Mouse (Mus musculus) liver, embryonic 12.5 days (tissue): ENCODE results near the gene Lyar. TPM values are rescaled to one million over a fixed set of nuclear protein-coding genes. Genes with fewer than 3 reads are reported as not detected.

Experiments
- ATAC-seq: fragments of 200-750 bp; cut with Nextera tagmentation; 2 replicates; pipeline ENCODE4 v1.8.0; 2017; ENCODE audit warnings: moderate number of reproducible peaks, mild to moderate bottlenecking, moderate library complexity
- H3K27ac ChIP-seq: fragments of 300-500 bp; sonication (generic); 2 replicates; pipeline ENCODE4 v1.5.1; 2016; ENCODE audit warnings: mild to moderate bottlenecking
- H3K27me3 ChIP-seq: fragments of 300-500 bp; sonication (generic); replicated peaks from 2 replicates; pipeline ENCODE4 v1.6.1; 2016; ENCODE audit warnings: mild to moderate bottlenecking, moderate library complexity
- H3K36me3 ChIP-seq: fragments of 300-500 bp; sonication (generic); 2 replicates; pipeline ENCODE4 v1.6.1; 2016; ENCODE audit warnings: mild to moderate bottlenecking, moderate library complexity
- H3K4me1 ChIP-seq: fragments of 300-500 bp; sonication (generic); 2 replicates; pipeline ENCODE4 v1.6.1; 2016
- H3K4me2 ChIP-seq: fragments of 300-500 bp; sonication (generic); 2 replicates; pipeline ENCODE4 v1.6.1; 2016; ENCODE audit warnings: mild to moderate bottlenecking, moderate library complexity
- H3K4me3 ChIP-seq: fragments of 300-500 bp; sonication (generic); 2 replicates; pipeline ENCODE4 v1.5.1; 2016; ENCODE audit warnings: mild to moderate bottlenecking, moderate library complexity
- H3K9ac ChIP-seq: fragments of 300-500 bp; sonication (generic); 2 replicates; pipeline ENCODE4 v1.6.1; 2016; ENCODE audit warnings: mild to moderate bottlenecking, moderate library complexity
- H3K9me3 ChIP-seq: fragments of 300-500 bp; sonication (generic); replicated peaks from 2 replicates; pipeline ENCODE4 v1.6.1; 2016; ENCODE audit warnings: mild to moderate bottlenecking, moderate library complexity
- WGBS: fragments of 180-500 bp; shearing (Covaris S2); methylation state at CpG from one replicate; pipeline ENCODE4 v1.1.7; 2016; ENCODE audit not compliant: insufficient replicate concordance; 5-methylcytosine and 5-hydroxymethylcytosine counted together
- polyA plus RNA-seq: library from polyadenylated mRNA; unstranded; fragments of >200 nt; fragmentation: Nextera tagmentation; extraction: Ambion mirVana; gene quantifications from 2 replicates; pipeline ENCODE4 v1.2.1, GENCODE M21; 2016

The Lyar gene
- polyA plus RNA-seq, 1 experiment from 2014 or later = 145 TPM

DNA sequence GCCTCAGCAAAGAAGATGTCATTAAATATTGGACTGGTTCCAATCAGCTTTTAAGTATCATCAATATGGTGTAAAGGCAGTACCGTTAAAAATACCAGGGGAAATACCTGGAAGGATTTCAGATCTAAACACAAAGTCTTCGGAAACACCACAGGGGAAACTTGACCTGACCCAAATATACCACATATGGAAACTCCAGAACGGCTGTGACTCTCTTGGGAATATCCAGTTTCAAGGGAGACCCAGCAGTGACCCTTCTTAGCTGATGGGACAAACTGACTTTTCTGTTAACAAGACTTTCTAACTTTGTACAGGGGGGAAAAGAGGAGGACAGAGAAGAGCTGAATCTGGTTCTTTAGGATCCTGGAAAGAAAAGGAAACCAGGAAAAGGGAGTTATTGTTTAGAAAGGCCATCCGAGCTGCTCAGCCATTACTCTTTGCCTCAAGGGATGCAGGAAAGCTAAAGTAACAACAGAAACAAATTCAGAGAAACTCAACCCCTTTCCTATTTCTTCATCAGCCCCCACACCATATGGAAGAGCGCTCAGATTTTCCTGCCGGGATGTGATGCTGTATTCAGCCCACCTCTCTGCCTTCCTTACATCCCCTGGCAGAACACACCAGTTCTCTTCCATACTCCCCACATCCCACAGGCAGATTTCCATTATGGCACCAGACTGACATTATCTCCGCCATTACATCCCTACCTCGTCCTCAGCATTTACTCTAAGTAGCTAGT, 37.9 kb downstream of the Lyar start:
- Histone ChIP-seq H3K9ac (no peak overlapping the region), H3K4me3 (no peak overlapping the region), H3K4me1 (peaks cover 8% of the 10 kb centered on the region), H3K4me2 (no peak overlapping the region), H3K36me3 (peaks cover 15% of the 10 kb centered on the region), H3K9me3 (no peaks in the 10 kb centered on the region), H3K27me3 (no peaks in the 10 kb centered on the region; the same call in 1 of the 2 replicates), H3K27ac (no peak overlapping the region)
- ATAC-seq = no peak
- WGBS = 77% methylated on average over 8 of the region's 8 CpGs

DNA sequence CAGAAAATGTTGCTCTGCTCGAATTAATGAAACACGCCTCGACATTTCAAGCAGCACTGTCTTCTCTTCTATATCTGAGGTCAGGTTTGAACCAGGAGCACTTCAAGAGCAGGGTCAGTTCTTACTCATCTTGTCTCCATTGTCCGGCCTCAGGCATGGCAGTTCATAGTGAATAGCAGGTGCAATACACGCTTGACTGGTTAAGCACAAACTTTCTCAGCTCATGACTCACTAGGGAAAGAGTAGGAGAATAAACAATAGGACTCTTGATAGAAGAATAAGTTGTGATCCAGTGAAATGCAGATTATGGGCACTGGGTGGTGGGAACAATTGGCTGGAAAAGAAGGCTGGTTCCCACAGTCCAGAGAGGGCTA, 38.5 kb downstream of the Lyar start:
- no peaks in the 10 kb centered on the region; the same call in 1 of the 2 replicates for H3K27me3 ChIP-seq
- no peaks in the 10 kb centered on the region for H3K9me3 ChIP-seq
- peaks cover 21% of the 10 kb centered on the region for H3K36me3 ChIP-seq
- H3K4me3 ChIP-seq = no peak overlapping the region
- 78% methylated on average over 5 of the region's 5 CpGs for WGBS
- no peak overlapping the region for H3K27ac ChIP-seq
- no peak overlapping the region for H3K4me2 ChIP-seq
- no peak overlapping the region for H3K9ac ChIP-seq
- peaks cover 8% of the 10 kb centered on the region for H3K4me1 ChIP-seq
- ATAC-seq = no peak

DNA sequence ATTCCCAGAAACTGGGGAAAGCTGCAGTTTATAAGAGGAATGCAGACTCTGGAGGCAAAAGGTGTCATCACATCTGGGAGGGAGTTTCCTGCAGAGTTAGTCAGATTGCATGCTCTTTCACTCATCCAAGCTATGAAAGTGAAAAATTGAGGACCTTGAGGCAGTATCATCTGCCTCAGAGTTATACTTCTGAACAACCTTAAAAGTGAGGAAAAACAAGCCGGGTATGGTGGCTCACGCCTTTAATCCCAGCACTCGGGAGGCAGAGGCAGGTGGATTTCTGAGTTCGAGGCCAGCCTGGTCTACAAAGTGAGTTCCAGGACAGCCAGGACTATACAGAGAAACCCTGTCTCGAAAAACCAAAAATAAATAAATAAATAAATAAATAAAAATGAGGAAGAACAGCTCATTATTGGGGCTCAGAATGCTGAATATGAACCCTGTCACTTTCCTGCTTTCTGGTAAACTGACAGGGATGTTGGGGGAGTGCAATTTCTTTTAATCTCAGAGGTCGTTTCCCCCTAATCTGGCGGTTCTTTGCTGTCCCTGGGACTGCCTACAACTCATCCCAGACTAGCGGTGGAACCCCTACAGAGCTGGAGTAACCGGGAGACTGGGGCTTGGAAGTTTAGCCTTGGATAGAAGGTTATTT, 39.3 kb downstream of the Lyar start:
- H3K9ac ChIP-seq = peak overlapping the region; percentile 74
- H3K4me3 ChIP-seq = peak overlapping the region; percentile 75
- no peak; the same call in none of the 2 replicates for ATAC-seq
- peaks cover 8% of the 10 kb centered on the region for H3K4me1 ChIP-seq
- H3K9me3 ChIP-seq = no peaks in the 10 kb centered on the region
- WGBS = 31% methylated on average over 9 of the region's 9 CpGs
- no peaks in the 10 kb centered on the region; the same call in 1 of the 2 replicates for H3K27me3 ChIP-seq
- peak overlapping the region; percentile 80 for H3K4me2 ChIP-seq
- peak overlapping the region; percentile 78 for H3K27ac ChIP-seq
- peaks cover 29% of the 10 kb centered on the region for H3K36me3 ChIP-seq

DNA sequence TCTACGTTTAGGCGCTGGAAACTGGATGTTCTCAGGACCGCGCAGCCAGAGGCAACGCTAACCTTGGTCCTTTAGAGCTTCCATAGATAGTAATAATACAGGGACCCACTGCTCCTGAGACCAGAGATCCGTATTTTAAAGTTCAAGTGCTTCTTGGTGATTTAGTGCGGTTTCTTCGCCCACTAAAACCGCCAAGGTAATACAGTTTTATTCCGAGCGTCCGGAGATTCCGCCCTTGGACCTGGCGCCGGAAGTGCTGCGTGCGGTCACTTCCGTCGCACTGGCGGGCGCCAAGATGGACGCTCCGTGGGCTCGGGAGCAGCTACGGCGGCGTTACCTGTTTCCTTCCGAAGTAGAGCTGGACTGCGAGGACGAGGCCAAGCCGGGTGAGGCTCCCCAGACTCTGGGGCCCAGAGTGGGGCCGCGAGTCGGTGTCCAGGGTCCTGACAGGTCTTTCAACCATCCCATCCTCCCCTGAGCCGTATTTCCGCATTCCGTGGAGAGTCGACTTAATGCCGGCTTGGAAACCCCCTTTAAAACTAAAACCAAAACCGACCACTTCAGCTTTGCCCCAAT, 39.9 kb downstream of the Lyar start, which contains the start of gene Tmem128:
Gene Tmem128 (plus strand): TSS at position 79 of the 576 bp plus-strand sequence.
- no peaks in the 10 kb centered on the region; the same call in 1 of the 2 replicates for H3K27me3 ChIP-seq
- peak within 1 kb of the TSS; percentile 80 for H3K4me2 ChIP-seq
- peak; percentile 76 for ATAC-seq
- H3K4me3 ChIP-seq = peak within 1 kb of the TSS; percentile 75
- no peaks in the 10 kb centered on the region for H3K9me3 ChIP-seq
- H3K4me1 ChIP-seq = peaks cover 8% of the 10 kb centered on the region
- peaks cover 35% of the 10 kb centered on the region for H3K36me3 ChIP-seq
- under 1% methylated on average over 40 of the region's 40 CpGs for WGBS
- H3K27ac ChIP-seq = peak within 1 kb of the TSS; percentile 78
- H3K9ac ChIP-seq = peak within 1 kb of the TSS; percentile 74

DNA sequence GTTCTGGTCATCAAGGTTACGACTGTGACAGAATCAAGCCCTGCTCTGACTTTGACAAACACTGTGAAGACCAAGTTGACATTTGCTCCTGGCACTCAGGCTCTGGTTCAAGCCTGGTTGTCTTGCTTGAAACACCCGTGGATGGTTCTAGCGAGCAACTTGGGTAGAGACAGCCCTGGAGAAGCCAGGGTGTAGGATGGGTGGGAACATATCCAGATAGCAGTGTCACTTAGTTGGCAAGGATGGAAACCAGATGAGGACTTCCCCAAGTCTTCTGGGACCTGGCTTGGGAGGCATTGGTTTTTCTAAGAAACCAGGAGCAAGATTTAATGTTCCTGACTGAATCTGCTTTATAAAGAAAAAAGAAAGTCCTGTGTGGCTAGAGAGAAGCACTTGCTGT, 50.7 kb downstream of the Lyar start:
- Histone ChIP-seq H3K9me3 (no peaks in the 10 kb centered on the region), H3K27me3 (peaks cover 31% of the 10 kb centered on the region), H3K4me3 (no peak overlapping the region), H3K4me1 (no peaks in the 10 kb centered on the region), H3K27ac (no peak overlapping the region), H3K4me2 (no peak overlapping the region), H3K36me3 (peaks cover 53% of the 10 kb centered on the region), H3K9ac (no peak overlapping the region)
- 85% methylated on average over 3 of the region's 3 CpGs for WGBS
- ATAC-seq = no peak

DNA sequence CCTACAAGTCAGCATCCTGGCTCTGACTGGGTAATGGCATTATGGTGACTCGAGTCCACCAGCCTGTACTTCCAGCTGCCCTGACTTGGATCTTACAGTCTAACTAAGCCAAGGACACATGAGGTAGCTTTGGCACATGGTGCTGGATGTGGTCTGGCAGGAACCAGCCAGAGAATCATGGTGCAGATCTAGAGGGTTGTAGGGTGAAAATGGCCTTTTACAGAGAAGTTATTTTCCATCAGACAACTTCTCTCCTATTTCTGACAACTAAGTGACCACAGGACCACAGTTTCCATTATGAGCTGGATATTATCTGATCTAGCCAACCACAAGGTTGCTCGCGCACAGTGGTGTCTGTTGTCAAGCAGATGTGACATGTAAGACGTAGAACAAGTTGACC, 53.6 kb downstream of the Lyar start:
- H3K9ac ChIP-seq = no peak overlapping the region
- 26% methylated on average over 4 of the region's 4 CpGs for WGBS
- no peaks in the 10 kb centered on the region for H3K9me3 ChIP-seq
- no peak for ATAC-seq
- H3K4me2 ChIP-seq = no peak overlapping the region
- no peaks in the 10 kb centered on the region for H3K4me1 ChIP-seq
- H3K36me3 ChIP-seq = peaks cover 26% of the 10 kb centered on the region
- H3K27ac ChIP-seq = no peak overlapping the region
- peaks cover 59% of the 10 kb centered on the region for H3K27me3 ChIP-seq
- H3K4me3 ChIP-seq = no peak overlapping the region

DNA sequence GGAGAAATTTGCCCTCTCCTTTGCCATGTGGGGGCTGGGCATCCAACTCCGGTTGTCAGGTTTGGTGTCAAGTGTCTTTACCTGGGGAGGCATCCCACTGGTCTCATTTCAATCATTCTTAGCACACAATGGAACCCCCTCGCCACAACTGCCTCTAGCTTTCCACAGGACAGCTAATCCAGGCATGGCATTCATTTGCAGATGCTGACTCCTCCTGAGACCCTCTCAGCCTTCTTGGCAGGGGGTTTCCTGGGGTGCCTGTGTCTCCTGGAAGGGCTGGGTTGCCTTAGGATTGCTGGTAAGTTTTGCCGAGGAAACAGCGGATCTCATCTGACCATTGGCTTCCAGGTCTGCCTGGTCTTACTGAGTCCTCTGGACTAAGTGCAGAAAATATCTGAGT, 55.5 kb downstream of the Lyar start, which contains the start of gene Otop1:
Gene Otop1 (plus strand): TSS at position 202 of the 400 bp plus-strand sequence.
- Histone ChIP-seq H3K4me2 (no peak within 1 kb of the TSS), H3K27ac (no peak within 1 kb of the TSS), H3K4me3 (no peak within 1 kb of the TSS), H3K27me3 (peaks cover 78% of the 10 kb centered on the region), H3K9ac (no peak within 1 kb of the TSS), H3K36me3 (peaks cover 10% of the 10 kb centered on the region), H3K4me1 (no peaks in the 10 kb centered on the region), H3K9me3 (no peaks in the 10 kb centered on the region)
- no peak for ATAC-seq
- WGBS = 20% methylated on average over 4 of the region's 4 CpGs

DNA sequence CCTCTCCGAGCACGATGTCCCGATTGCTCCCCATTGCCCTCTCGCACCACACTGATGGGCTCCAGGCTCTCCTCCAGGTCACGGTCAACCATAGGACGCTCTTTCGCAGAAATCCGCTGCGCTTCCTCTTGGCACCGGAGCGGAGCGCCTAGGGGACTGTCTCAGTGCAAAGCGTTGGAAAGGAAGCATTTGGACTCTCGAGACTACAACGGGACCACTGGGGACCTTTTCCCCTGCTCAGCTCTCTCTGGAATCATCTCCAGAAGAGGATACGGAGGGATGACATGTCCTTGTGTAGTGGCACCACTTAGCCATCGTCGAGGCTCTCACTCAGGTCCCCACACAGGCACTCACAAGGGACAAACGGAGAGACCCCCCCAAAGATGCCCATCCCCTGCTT, 56.2 kb downstream of the Lyar start:
- Histone ChIP-seq H3K27ac (no peak overlapping the region), H3K27me3 (peaks cover 83% of the 10 kb centered on the region), H3K36me3 (peaks cover 3% of the 10 kb centered on the region), H3K4me2 (no peak overlapping the region), H3K4me1 (no peaks in the 10 kb centered on the region), H3K9ac (no peak overlapping the region), H3K9me3 (no peaks in the 10 kb centered on the region), H3K4me3 (no peak overlapping the region)
- WGBS = 5% methylated on average over 19 of the region's 19 CpGs
- no peak for ATAC-seq

DNA sequence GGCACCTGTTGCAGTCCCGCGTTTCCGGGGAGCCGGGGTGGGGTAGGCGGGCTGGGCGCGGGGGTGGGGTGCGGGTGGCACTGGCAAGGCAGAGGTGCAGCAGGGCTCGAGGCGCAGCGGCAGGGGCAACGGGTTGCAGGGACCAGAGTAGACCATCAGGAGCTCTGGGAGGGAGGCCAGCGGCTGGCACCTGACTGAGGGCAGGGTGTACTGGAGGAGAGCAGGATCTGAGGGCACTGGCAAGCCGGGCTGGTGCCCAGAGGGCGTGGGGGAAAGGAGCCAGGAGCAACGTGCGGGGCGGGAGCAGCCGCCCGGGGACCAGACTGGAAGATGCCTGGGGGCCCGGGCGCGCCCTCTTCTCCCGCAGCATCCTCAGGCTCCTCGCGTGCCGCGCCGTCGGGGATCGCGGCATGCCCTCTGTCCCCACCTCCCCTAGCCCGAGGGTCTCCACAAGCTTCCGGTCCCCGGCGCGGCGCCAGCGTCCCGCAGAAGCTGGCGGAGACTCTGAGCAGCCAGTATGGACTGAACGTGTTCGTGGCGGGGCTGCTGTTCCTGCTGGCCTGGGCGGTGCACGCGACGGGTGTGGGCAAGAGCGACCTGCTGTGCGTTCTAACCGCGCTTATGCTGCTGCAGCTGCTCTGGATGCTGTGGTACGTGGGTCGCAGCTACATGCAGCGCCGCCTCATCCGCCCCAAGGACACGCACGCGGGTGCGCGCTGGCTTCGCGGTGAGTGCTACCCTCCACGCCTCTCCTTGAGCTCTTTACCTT, 57.0 kb downstream of the Lyar start:
- no peak for ATAC-seq
- Histone ChIP-seq H3K9ac (no peak overlapping the region), H3K27ac (no peak overlapping the region), H3K4me3 (peak overlapping the region; percentile 9; the same call in 1 of the 2 replicates), H3K27me3 (peaks cover 83% of the 10 kb centered on the region), H3K4me1 (no peaks in the 10 kb centered on the region), H3K4me2 (peak overlapping the region; percentile 12; the same call in 1 of the 2 replicates), H3K9me3 (no peaks in the 10 kb centered on the region), H3K36me3 (no peaks in the 10 kb centered on the region)
- WGBS = 4% methylated on average over 63 of the region's 65 CpGs

DNA sequence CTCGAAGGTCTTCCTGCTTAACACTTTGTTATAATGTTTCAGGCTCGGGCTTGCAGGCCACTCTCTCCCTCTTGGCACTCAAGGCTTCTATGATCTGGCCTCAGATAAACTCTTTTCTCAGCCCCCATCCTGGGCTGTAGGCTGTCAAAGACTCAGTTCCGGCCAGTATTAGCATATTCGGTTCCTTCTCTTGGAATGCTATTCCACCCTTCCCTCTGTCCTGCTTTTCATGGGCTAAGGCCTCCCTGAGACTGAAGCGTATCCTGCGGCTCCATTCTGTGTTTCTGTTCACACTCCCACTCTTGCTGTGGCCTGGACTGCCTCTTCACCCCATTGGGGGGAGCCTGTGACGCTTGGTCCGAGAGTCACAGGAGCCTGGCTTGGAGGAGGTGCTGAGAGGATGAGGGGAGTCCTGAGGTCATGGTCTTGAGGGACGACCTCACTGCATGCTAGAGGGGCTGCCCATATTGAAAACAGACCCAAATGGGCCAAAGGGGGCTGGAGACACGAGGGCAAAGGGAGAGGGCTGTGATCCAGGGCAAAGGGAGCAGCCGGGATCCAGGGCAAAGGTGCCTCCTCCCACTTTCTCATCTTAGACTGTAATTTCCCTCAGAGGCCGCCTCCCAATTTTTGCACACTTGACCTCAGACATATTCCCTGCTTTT, 57.8 kb downstream of the Lyar start:
- Histone ChIP-seq H3K9ac (no peak overlapping the region), H3K4me3 (peak overlapping the region; percentile 9; the same call in 1 of the 2 replicates), H3K27me3 (peaks cover 81% of the 10 kb centered on the region), H3K4me1 (no peaks in the 10 kb centered on the region), H3K27ac (no peak overlapping the region), H3K4me2 (peak overlapping the region; percentile 12; the same call in 1 of the 2 replicates), H3K9me3 (no peaks in the 10 kb centered on the region), H3K36me3 (no peaks in the 10 kb centered on the region)
- 21% methylated on average over 12 of the region's 12 CpGs for WGBS
- no peak for ATAC-seq

DNA sequence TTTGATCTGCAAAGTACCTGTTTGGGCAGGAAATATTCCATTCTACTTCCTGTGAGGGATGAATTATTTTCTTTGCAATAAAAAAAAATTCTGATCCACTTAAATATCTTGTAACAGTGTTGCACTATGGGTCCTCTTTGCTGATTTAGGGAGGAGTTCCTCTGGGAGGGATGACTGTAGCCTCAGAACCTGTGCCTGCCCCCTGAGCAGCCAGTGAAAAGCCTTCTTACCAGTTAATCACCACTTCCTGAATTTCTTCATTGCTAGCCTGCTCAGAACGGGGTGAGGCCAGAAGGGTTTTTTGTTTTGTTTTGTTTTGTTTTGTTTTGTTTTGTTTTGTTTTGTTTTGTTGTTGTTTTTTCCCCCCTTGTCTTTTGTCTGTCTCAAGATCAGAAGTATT, 59.8 kb downstream of the Lyar start:
- Histone ChIP-seq H3K27ac (no peak overlapping the region), H3K9me3 (no peaks in the 10 kb centered on the region), H3K4me2 (no peak overlapping the region), H3K27me3 (peaks cover 61% of the 10 kb centered on the region), H3K9ac (no peak overlapping the region), H3K4me1 (no peaks in the 10 kb centered on the region), H3K36me3 (no peaks in the 10 kb centered on the region), H3K4me3 (no peak overlapping the region)
- ATAC-seq = no peak
- 20% methylated on average over 1 of the region's 1 CpGs for WGBS
